Mouse (Mus musculus) midbrain, postnatal 0 days (tissue): ENCODE results near the gene Mtmr3. TPM values are rescaled to one million over a fixed set of nuclear protein-coding genes. Genes with fewer than 3 reads are reported as not detected.
A peak's percentile ranks its signal among the peaks of the same experiment; 100 is the strongest.

Source experiments
- ATAC-seq: fragments of 200-750 bp; cut with Nextera tagmentation; 2 replicates; pipeline ENCODE4 v1.8.0; 2017; ENCODE audit warnings: moderate number of reproducible peaks, mild to moderate bottlenecking, moderate TSS enrichment, moderate library complexity; ENCODE audit not compliant: low FRiP score
- DNase-seq: peaks from one replicate; pipeline ENCODE4 v3.0.0-alpha.2; 2015; ENCODE audit warnings: low spot score
- H3K27ac ChIP-seq: fragments of 300-500 bp; sonication (generic); 2 replicates; pipeline ENCODE4 v1.5.1; 2014; ENCODE audit warnings: low read depth, mild to moderate bottlenecking, low read length, mixed read lengths
- H3K27me3 ChIP-seq: fragments of 300-500 bp; sonication (generic); 2 replicates; pipeline ENCODE4 v1.6.1; 2014; ENCODE audit warnings: low read length, control low read depth, mixed read lengths; ENCODE audit not compliant: insufficient read depth
- H3K36me3 ChIP-seq: fragments of 300-500 bp; sonication (generic); 2 replicates; pipeline ENCODE4 v1.6.1; 2014; ENCODE audit warnings: low read length, control low read depth, mixed read lengths; ENCODE audit not compliant: insufficient read depth
- H3K4me1 ChIP-seq: fragments of 300-500 bp; sonication (generic); 2 replicates; pipeline ENCODE4 v1.6.1; 2014; ENCODE audit warnings: mild to moderate bottlenecking, control low read depth, antibody characterized with exemption, low read length, mixed read lengths; ENCODE audit not compliant: insufficient read depth
- H3K4me2 ChIP-seq: fragments of 300-500 bp; sonication (generic); 2 replicates; pipeline ENCODE4 v1.6.1; 2014; ENCODE audit warnings: low read depth, mild to moderate bottlenecking, low read length, mixed read lengths; ENCODE audit not compliant: poor library complexity, severe bottlenecking
- H3K4me3 ChIP-seq: fragments of 300-500 bp; sonication (generic); 2 replicates; pipeline ENCODE4 v1.5.1; 2014; ENCODE audit warnings: low read depth, mild to moderate bottlenecking, low read length, moderate library complexity
- H3K9ac ChIP-seq: fragments of 300-500 bp; sonication (generic); replicated peaks from 2 replicates; pipeline ENCODE4 v1.6.1; 2014; ENCODE audit warnings: mild to moderate bottlenecking, low read length, moderate library complexity, mixed read lengths; ENCODE audit not compliant: poor library complexity, severe bottlenecking
- H3K9me3 ChIP-seq: fragments of 300-500 bp; sonication (generic); 2 replicates; pipeline ENCODE4 v1.6.1; 2016; ENCODE audit warnings: low read length, control low read depth
- CTCF ChIP-seq: IDR thresholded peaks from 2 replicates; pipeline ENCODE4 v1.5.1; 2016; ENCODE audit warnings: antibody characterized with exemption, mild to moderate bottlenecking
- WGBS: fragments of 180-500 bp; shearing (Covaris S2); extraction: QIAGEN DNeasy Blood & Tissue Kit; methylation state at CpG from one replicate; pipeline ENCODE4 v1.1.7; 2014; 5-methylcytosine and 5-hydroxymethylcytosine counted together
- polyA plus RNA-seq: library from polyadenylated mRNA; unstranded; fragments of >200 nt; fragmentation: Nextera tagmentation; extraction: Ambion mirVana; gene quantifications from 2 replicates; pipeline ENCODE4 v1.2.1, GENCODE M21; 2015
- total RNA-seq: library from RNA; depleted of rRNA; stranded (reverse); fragments of >200 nt; gene quantifications from 2 replicates; pipeline ENCODE4 v1.2.3, GENCODE M21; 2014

Gene Mtmr3
- total and polyA plus RNA-seq, 2 experiments from 2014 or later, result 28.5 to 93.5 TPM

DNA sequence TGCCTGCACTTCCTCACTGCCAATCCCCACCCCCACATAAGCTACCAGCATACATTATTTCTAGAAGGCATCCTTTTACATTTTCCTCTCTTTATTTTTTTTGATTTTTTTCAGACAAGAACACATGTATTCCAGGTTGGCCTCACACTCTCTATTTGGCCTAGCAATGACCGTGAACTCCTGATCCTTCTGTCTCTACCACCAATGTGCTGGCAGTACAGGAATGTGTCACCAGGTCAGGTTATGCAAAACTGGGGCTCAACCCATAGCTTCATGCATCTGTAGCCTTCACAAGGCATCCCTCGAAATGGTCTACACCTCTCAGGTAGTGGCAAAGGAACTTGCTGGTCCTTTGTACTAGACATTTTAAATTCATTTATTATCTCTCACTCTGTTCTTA is 105.9 kb downstream of the Mtmr3 start:
- H3K4me2 ChIP-seq, result no peak overlapping the region
- no peak overlapping the region for H3K4me3 ChIP-seq
- DNase-seq (no peak), ATAC-seq (no peak)
- H3K27ac ChIP-seq, result no peak overlapping the region
- no peak overlapping the region for H3K9ac ChIP-seq
- WGBS, result 98% methylated on average over 2 of the region's 2 CpGs
- TF ChIP-seq CTCF, result no peak
- H3K36me3 ChIP-seq, result peaks cover 78% of the 10 kb centered on the region
- no peaks in the 10 kb centered on the region for H3K27me3 ChIP-seq
- no peaks in the 10 kb centered on the region for H3K9me3 ChIP-seq
- H3K4me1 ChIP-seq, result no peaks in the 10 kb centered on the region

DNA sequence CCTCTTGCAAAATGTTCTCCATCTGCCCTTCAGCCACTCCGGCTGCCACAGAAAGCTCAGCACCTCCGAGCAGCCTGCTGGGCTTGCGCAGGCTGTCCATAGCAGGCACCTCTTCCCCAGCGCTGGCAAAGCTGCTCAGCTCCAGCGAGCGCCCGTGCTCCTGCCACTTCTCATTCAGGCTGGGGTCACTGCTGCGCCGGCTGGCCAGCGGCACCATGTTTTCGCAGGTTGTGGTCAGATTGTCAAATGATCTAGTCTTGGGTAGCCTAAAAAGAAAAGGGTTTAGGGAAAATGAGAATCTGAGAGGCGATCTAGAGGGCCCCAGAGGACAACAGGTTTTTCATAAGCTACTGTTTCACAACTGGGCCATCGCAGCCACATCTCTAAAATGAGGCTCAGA is 106.3 kb downstream of the Mtmr3 start:
- Histone ChIP-seq H3K4me2 (no peak overlapping the region), H3K9ac (no peak overlapping the region), H3K27me3 (no peaks in the 10 kb centered on the region), H3K4me1 (no peaks in the 10 kb centered on the region), H3K9me3 (no peaks in the 10 kb centered on the region), H3K36me3 (peaks cover 78% of the 10 kb centered on the region), H3K27ac (no peak overlapping the region), H3K4me3 (no peak overlapping the region)
- DNase-seq (no peak), ATAC-seq (no peak)
- WGBS, result 96% methylated on average over 13 of the region's 13 CpGs
- no peak for TF ChIP-seq CTCF

DNA sequence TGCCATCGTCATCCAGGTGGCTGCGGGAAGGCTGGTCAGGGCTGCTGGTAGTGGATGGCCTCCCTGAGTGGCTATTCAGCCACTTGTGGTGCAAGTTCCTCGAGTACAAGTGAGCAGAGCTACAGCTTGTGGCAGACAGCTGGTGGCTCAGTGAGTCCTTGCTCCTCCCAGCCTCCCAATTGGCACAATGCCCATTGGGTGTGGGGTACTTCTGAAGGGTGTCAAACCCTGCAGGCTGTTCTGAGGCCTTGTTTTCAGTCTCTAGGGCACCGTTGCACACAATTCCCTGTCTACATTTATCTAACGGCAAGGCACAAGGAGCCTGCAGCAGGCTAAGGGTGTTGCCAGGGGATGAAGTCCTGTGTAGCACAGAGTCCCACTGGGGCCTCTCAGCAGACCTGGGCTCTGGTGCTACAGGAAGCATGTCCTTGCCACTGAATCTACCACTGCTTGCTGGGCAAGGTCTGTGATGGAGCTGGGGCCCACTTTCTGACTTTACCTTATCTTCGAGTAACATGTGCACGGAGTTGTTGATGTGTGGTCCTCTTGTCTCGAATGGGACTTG is 107.2 kb downstream of the Mtmr3 start:
- Histone ChIP-seq H3K36me3 (peaks cover 84% of the 10 kb centered on the region), H3K27me3 (no peaks in the 10 kb centered on the region), H3K4me1 (no peaks in the 10 kb centered on the region), H3K4me2 (no peak overlapping the region), H3K27ac (no peak overlapping the region), H3K9ac (no peak overlapping the region), H3K9me3 (no peaks in the 10 kb centered on the region), H3K4me3 (no peak overlapping the region)
- TF ChIP-seq CTCF, result no peak
- DNase-seq, result peak; percentile 70
- ATAC-seq, result no peak
- 77% methylated on average over 8 of the region's 8 CpGs for WGBS

DNA sequence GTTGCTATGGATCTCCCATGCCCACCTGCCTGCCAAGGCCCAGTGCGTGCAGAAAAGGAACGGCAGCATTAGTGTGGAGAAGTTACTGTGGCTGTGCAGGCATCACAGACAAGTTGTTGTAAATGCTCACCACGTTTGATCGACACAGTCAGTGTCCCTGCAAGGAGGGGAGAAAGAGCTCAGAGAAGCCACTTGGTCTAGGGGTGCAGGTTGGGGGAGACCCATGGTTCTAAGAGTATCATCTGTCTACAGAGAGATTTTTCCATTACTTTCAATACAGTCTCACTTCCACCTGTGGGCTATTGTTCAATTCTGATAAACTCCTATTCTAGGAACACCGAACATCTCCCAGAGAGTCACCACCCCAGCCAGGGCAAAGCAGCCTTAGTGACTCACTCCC is 110.1 kb downstream of the Mtmr3 start:
- Histone ChIP-seq H3K4me1 (no peaks in the 10 kb centered on the region), H3K36me3 (peaks cover 86% of the 10 kb centered on the region), H3K27ac (no peak overlapping the region), H3K9ac (no peak overlapping the region), H3K4me3 (no peak overlapping the region), H3K9me3 (no peaks in the 10 kb centered on the region), H3K4me2 (no peak overlapping the region), H3K27me3 (no peaks in the 10 kb centered on the region)
- ATAC-seq (no peak), DNase-seq (no peak)
- no peak for TF ChIP-seq CTCF
- 94% methylated on average over 5 of the region's 5 CpGs for WGBS

DNA sequence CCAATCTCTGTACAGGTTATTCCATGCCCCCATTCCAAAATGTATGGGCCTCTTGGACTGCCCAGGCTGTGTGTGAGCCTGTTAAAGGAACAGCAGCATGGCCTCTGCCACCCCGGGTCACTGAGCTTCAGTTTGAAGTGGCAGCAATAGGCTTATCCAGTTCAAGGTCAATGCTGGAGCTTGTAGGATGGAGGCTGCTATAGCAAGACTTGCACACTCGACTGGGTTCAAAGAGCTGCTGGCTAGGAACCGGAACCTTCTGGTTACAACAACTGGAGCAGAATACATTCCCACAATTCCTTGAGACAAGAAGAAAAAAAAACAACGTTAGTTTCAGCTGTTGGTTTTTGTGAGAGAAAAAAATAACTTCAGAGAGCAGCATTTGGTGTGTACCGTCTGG is 112.0 kb downstream of the Mtmr3 start:
- Histone ChIP-seq H3K27ac (no peak overlapping the region), H3K4me3 (no peak overlapping the region), H3K9ac (no peak overlapping the region), H3K27me3 (no peaks in the 10 kb centered on the region), H3K36me3 (peaks cover 75% of the 10 kb centered on the region), H3K9me3 (no peaks in the 10 kb centered on the region), H3K4me1 (no peaks in the 10 kb centered on the region), H3K4me2 (no peak overlapping the region)
- ATAC-seq (no peak), DNase-seq (no peak)
- 79% methylated on average over 5 of the region's 5 CpGs for WGBS
- no peak for TF ChIP-seq CTCF

DNA sequence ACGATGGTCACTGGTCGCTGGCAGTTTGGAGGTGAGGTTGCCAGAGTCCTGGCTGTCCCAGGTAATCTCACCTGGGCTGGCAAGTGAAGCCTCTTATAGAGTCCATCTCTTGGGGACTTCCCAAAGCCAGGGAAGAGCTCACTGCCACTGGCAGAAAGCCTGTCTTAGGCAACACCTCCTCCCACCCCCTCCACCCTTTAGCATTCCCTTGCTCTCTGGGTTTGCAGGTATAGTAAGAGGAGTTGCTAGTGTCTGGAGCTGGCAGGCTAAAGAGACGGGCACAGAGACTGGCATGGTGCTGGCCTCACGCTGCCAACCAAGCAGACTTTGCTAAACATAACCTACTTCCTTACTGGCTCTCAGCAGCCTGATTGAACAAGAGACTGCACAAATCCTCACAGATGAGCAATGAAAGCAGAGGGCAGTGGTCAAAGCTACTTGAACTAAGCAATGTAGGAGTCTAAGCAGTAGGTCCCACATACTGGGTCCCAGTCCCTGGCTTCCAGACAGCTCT is 118.4 kb downstream of the Mtmr3 start:
- Histone ChIP-seq H3K27me3 (no peaks in the 10 kb centered on the region), H3K9me3 (no peaks in the 10 kb centered on the region), H3K4me2 (no peak overlapping the region), H3K9ac (no peak overlapping the region), H3K4me1 (no peaks in the 10 kb centered on the region), H3K27ac (no peak overlapping the region), H3K4me3 (no peak overlapping the region), H3K36me3 (peaks cover 20% of the 10 kb centered on the region)
- no peak for DNase-seq
- ATAC-seq, result no peak
- WGBS, result 87% methylated on average over 4 of the region's 4 CpGs
- TF ChIP-seq CTCF, result no peak
